Mouse (Mus musculus) ovary, postnatal 36 days (tissue): ENCODE measurements around the gene Rps6kc1.

Experiments used
- DNase-seq: peaks from one replicate; pipeline ENCODE4 v3.0.0; 2022; ENCODE audit warnings: low spot score, mixed read lengths

Rps6kc1 gene

DNA sequence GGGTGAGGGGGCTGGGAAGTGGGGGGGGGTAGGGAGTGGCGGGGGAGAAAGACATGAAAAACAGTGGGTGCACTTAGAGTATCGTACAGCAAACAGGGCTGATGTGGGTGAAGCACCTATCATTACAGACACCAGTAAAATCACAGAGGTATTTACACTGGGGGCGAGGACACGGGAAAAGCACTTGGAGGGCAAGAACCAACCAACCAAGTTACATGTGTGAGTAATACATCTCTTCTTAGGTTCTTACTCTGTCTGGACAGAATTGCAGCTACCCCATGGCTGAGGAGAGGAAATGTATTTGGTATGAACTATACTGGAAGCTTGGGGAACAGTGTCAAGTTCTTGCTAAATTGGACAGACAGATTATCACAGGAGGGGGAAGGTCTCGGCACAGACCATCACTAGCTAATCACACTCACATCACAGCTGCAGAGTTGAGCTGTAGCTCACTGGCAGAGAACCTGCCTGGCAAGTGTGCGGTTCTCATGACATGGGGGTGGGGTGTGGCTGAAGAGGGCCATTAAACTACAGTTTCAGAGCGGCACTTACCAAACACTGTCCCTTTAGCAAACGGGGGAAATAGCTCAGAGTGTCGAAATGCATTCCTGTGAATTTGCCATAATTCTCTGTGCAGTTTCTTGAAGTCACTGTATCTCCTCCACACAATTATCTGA lies 12.5 kb downstream of the Rps6kc1 start:
- DNase-seq: no peak

DNA sequence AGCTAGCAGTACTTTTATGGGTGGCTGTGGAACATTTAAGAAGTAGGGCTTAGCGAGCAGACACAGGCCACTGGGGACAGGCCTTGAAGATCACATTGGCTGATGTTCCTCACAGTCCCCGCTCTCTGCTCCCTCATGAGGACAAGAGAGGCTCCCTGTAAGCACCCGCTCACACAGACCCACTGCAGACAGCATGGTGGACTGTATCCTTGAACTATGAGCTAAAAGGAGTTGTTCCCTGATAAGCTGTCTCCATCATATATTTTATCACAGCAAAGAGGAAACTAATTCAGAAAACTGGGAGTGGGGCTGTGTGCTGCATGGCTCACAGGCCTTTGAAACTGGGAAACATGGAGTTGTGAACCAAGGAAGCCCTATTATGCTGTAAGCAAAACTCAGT lies 13.4 kb downstream of the Rps6kc1 start:
- DNase-seq: no peak

DNA sequence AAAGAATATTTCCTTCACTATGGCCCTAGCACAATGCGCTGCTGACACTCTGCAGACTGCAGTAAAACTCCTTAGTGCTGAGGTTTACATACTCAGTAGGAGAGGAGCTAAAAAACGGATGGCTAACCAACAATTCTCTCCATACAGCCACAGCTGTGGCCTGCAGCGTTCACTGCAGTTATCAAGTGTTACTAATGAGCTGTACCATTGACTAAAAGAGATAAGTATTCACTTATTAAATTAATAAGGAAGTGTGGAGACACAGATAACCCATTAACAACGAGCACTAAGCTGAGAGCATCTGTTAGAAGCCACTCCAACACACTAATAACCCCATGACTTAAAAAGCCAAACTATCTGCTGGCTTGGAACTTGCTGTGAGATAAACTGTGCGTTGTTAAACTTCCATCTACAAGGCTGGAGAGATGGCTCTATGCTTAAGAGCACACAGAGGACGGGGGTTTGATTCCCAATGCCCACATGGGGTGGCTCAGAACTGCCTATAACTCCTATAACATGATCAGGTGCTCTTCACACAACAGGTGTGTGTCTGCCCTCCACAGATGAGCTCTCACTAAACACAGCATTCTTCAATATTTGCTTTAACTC lies 17.9 kb downstream of the Rps6kc1 start:
- no peak for DNase-seq

DNA sequence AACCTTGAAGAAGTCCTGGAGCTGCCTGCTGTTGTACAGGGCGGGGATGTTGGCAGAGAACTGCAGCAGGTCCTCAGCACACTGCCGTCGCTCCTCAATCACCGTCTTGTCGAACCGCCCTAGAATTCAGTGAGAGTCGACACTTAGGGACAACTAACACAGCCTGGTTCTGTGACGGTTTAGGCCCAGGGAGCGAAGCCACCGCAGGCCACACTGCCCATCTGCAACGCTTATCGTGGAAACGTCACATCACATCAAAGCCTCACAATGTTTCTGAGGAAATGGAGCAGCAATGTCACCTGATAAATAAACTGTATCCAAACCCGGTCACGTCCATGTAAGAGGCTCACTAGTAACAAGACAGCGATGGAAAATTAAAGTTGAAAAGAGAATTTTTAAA lies 22.9 kb downstream of the Rps6kc1 start:
- DNase-seq: no peak

DNA sequence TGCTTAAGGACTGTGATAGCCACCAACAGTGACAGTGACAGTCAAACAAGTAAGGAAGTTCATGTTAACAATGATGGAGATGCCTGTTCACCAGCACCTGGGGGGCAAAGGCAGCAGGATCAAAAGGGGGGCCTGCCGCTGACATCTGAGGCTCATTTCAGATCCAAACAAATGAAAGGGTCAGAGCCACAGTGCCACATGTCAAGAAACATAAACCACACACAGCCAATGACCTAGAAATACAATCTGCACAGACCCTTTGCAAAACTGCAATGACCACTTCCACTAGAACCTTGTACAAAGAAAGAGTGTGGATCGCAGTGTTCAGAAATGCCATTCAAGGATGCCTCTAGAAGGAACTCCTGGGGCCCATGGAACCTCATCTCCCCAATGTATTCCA lies 23.5 kb downstream of the Rps6kc1 start:
- no peak for DNase-seq

GRCm38 (mm10) chr1:190886014-190886413 lies 25.6 kb downstream of the Rps6kc1 start:
- DNase-seq: no peak

DNA sequence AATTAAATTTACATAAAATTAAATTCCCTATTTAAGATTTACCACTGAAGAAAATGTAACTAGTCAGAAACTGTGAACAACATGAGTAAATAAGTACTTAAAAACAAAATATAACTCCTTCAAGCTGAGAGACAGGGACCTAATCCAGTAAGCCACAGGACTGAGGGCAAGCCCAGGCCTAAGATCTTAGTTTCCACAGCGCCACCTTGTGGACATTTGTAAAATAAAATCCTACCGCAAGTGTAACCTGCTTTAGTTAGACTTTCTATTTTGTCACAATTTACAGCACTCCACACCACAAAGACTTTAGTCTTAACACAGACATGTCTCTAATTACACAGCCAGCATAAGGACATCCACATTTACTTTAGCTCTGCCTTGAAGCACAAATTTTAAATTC lies 30.1 kb downstream of the Rps6kc1 start:
- no peak for DNase-seq

DNA sequence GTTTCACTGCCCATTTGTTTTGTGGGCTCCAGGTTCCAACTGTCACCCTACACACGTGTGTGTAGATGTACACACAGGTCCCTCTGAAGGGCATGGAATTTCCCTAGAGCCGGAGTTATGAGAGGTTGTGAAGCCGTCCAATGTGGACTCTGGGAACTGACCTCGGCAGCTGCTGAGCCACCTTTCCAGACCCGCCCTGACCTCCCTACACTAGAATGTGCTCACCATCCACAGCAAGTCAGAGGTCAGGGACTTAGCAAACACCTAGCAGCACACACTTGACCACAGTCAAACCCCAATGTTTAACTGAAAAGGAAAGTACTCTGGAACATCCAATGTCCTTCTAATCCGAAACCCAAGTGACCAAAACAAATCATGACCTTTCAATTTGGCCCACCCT lies 30.9 kb downstream of the Rps6kc1 start:
- DNase-seq: no peak

- no peak for DNase-seq
These were observed 35.8 kb downstream of the Rps6kc1 start for GRCm38 (mm10) chr1:190875751-190876150.

DNA sequence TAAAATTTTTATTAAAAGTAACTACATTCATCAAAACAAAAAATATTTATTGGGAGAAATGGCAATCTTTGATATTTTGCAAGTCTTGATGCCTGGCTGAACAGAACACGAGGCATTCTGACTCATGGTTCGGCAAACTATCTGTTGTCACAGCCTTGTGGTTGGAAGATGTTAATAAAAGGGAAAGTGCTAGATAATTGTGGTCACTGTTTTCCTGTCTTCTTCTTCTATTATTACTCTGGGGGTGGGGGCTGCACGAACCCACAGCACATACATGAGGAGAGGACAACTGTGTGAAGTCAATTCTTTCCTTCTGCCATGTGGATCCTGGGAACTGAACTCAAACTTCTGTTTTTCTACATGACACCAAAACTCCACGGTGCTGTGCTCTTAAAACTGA lies 36.5 kb downstream of the Rps6kc1 start:
- no peak for DNase-seq

- DNase-seq: no peak
These were observed 40.5 kb downstream of the Rps6kc1 start for GRCm38 (mm10) chr1:190871068-190871467.

DNA sequence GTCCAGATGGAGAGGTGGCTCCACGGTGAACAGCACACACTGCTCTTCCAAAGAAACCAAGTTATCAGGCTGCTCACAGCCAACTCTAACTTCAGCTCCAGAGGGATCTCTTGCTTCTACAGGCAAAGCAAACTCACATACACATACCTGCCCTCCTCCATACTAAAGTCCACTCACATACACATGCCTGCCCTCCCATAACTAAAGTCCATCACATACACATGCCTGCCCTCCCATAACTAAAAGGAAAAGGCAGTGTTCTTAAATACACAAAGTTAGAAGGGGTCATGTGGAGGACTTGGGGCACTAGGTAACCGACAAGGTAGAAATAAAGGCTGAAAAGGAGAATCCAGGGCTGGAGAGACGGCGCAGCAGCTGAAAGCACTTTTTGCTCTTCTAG lies 41.6 kb downstream of the Rps6kc1 start:
- no peak for DNase-seq

GRCm38 (mm10) chr1:190868790-190869189 lies 42.8 kb downstream of the Rps6kc1 start:
- DNase-seq: no peak

GRCm38 (mm10) chr1:190861626-190862025 lies 49.9 kb downstream of the Rps6kc1 start:
- no peak for DNase-seq

- no peak for DNase-seq
These were observed 57.1 kb downstream of the Rps6kc1 start for GRCm38 (mm10) chr1:190854465-190854864.

DNA sequence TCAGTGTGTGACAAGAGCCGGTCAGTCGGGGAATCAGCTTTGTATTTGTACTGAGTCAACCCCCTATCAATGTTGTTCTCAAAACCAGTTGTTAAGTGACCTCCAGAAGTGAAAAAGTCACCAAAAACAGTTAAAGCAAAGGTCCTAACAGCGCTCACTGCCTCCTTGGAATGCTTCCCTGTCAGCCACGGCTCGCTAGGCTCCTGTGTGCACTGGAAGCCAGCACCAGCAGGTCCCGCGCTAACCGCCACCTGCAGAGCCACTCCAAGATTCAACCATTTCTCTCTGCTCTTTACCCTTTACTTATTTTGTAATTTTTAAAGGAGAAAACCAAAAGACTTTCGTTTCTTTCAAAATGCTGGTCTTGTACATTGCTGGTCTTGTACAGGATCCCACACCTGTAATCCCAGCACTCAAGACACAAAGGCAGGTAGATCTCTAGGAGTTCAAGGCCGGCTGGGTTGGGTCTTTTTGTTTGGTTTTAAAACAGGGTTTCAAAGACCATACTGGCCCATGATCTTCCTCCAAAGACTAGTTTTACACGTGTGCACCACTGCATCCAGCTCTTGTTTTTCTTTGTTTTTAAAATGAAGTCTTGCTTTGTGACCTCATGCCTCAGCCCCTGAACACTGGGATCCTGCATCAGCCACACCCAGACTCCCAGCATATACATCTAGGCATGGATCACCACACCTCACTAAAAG lies 62.3 kb downstream of the Rps6kc1 start:
- DNase-seq: no peak

DNA sequence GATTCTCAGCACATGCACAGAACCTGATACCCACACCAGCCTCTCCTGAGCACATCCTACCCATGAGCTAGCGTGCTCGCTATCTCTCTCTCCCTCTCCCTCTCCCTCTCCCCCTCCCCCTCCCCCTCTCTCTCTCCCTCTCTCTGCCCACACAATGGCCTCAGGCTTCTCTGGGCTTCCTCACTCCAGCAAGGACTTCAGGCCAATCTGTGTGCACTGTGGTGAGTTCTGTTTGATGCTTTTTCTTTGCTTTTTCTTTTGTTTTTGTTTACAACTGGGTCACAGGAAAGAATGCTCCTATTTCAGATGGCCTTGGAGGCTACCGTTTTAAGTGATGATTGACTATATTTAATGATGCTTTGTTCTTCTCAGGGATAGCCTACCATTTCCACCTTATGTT lies 62.9 kb downstream of the Rps6kc1 start:
- no peak for DNase-seq

- DNase-seq: no peak
These were observed 64.6 kb downstream of the Rps6kc1 start for GRCm38 (mm10) chr1:190846956-190847355.

DNA sequence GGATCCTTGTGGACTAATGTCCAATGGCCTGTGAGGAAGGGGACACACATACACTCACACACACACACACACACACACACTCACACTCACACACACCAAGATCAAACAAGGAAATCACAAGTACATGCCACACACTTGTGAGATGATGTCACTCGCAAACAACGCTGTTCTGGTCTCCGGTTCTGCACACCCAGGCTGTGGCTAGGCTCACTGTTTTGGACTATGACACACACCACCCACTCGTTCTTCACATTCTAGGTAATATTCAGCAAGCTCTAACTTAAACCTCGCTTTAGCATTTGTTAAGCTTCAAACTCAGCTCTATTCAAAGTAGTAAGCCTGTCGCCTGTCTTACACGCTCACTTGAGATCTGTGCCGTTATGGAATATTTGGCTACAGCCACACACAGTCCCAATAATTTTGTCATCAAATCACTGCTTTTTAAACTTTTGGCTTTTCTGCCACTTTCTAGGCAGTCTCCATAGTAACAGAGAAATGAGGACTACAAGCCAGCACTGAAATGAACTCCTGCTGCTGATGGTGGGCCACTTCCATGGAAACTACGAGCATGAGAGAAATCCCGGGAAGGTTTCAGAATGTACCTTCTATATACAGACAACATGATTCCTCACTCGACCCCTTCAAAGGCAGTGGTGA lies 65.4 kb downstream of the Rps6kc1 start:
- no peak for DNase-seq

- DNase-seq: no peak
These were observed 66.2 kb downstream of the Rps6kc1 start for GRCm38 (mm10) chr1:190845419-190845818.

- no peak for DNase-seq
These were observed 67.2 kb downstream of the Rps6kc1 start for GRCm38 (mm10) chr1:190844356-190844755.

DNA sequence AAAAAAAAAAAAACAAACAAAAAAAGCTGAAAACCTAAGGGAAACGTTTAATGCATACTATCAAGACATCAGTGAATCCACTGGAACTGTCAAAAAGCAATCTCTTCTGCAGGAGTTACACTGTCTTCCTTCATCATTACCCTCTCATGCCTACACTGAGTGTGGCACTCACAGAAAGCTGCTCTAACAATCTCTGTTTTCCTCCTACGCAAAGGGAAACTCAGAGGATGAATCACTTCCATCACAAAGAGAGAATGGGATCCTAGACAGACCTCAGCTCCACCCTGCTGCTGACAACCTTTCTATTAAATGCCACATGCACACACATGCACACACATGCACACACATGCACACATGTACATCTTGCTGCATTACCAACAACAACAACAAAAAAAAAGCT lies 75.5 kb downstream of the Rps6kc1 start:
- no peak for DNase-seq
